Mouse (Mus musculus) B cell, adult 2 months (primary cell): Measurements from ENCODE around the gene Il10rb.
"Not testable (repeated sequence)": the region's sequence is repeated elsewhere in the genome, so short reads cannot be mapped to it uniquely, and the experiment has no call there.

Experiments
- DNase-seq, 2 experiments: peaks; one replicate each; pipeline ENCODE4 v3.0.0; 2022

Il10rb gene

GRCm38 (mm10) chr16:91418531-91418930 is 12.6 kb downstream of the Il10rb start:
- DNase-seq = no peak

- no peak for DNase-seq
Observed at GRCm38 (mm10) chr16:91425816-91426215, 19.9 kb downstream of the Il10rb start.

GRCm38 (mm10) chr16:91426586-91426985 is 20.6 kb downstream of the Il10rb start:
- DNase-seq = no peak

GRCm38 (mm10) chr16:91427461-91427860 is 21.5 kb downstream of the Il10rb start:
- no peak for DNase-seq

GRCm38 (mm10) chr16:91428259-91428865 is 22.4 kb downstream of the Il10rb start:
- no peak for DNase-seq

- DNase-seq = peak in 1 of 2 experiments; percentile 31
Observed at GRCm38 (mm10) chr16:91432720-91433328, 26.9 kb downstream of the Il10rb start.

- peak; percentile 38 to 39 for DNase-seq
Observed at GRCm38 (mm10) chr16:91433329-91433933, 27.5 kb downstream of the Il10rb start.

- no peak for DNase-seq
Observed at GRCm38 (mm10) chr16:91434119-91434518, 28.2 kb downstream of the Il10rb start.

GRCm38 (mm10) chr16:91438081-91438480 is 32.1 kb downstream of the Il10rb start:
- no peak for DNase-seq

- DNase-seq = not testable (repeated sequence)
Observed at GRCm38 (mm10) chr16:91438599-91438998, 32.6 kb downstream of the Il10rb start.

- no peak for DNase-seq
Observed at GRCm38 (mm10) chr16:91441366-91441765, 35.4 kb downstream of the Il10rb start.

- DNase-seq = no peak
Observed at GRCm38 (mm10) chr16:91441811-91442240, 35.9 kb downstream of the Il10rb start.

- no peak for DNase-seq
Observed at GRCm38 (mm10) chr16:91442446-91442845, 36.5 kb downstream of the Il10rb start.

- no peak for DNase-seq
Observed at GRCm38 (mm10) chr16:91443211-91443611, 37.2 kb downstream of the Il10rb start.

GRCm38 (mm10) chr16:91444847-91445246 is 38.9 kb downstream of the Il10rb start:
- no peak for DNase-seq

GRCm38 (mm10) chr16:91445566-91445965 is 39.6 kb downstream of the Il10rb start:
- peak; percentile 54 to 61 for DNase-seq

- DNase-seq = peak; percentile 63 to 70
Observed at GRCm38 (mm10) chr16:91446778-91447511, 41.0 kb downstream of the Il10rb start.

GRCm38 (mm10) chr16:91447512-91447900 is 41.5 kb downstream of the Il10rb start:
- no peak for DNase-seq

- DNase-seq = no peak
Observed at GRCm38 (mm10) chr16:91448088-91448487, 42.1 kb downstream of the Il10rb start.

- DNase-seq = no peak
Observed at GRCm38 (mm10) chr16:91448895-91449294, 42.9 kb downstream of the Il10rb start.

GRCm38 (mm10) chr16:91450137-91451064 is 44.4 kb downstream of the Il10rb start:
- peak in 1 of 2 experiments; percentile 29 for DNase-seq

- peak; percentile 58 to 67 for DNase-seq
Observed at GRCm38 (mm10) chr16:91451949-91452348, 46.0 kb downstream of the Il10rb start.
